Mouse (Mus musculus) kidney, adult 9 months (tissue): ENCODE results near the gene AI661453.
A peak's percentile ranks its signal among the peaks of the same experiment; 100 is the strongest.
"Not testable (repeated sequence)": the region's sequence is repeated elsewhere in the genome, so short reads cannot be mapped to it uniquely, and the experiment has no call there.

Source experiments
- DNase-seq: peaks from one replicate; pipeline ENCODE4 v3.0.0; 2022

Gene AI661453

DNA sequence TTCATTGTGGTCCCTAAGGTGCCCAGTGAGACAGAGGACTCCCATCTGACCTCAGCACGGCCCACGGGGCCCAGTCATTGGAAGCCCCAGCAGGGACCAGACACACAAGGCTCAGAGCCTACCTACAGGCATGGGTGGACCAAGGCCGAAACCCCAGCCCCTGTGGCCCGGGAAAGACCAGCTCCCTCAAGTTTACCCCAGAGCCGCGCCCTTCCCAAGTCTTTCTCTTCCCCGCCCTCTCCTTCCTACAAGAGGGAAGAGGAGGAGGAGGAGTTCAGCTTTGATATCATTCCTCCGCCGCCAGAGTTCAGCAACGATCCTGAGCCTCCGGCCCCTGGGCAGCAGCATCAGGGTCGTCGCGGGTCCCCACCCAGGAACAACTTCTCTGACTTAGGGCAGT is 31.6 kb downstream of the AI661453 start:
- no peak for DNase-seq

DNA sequence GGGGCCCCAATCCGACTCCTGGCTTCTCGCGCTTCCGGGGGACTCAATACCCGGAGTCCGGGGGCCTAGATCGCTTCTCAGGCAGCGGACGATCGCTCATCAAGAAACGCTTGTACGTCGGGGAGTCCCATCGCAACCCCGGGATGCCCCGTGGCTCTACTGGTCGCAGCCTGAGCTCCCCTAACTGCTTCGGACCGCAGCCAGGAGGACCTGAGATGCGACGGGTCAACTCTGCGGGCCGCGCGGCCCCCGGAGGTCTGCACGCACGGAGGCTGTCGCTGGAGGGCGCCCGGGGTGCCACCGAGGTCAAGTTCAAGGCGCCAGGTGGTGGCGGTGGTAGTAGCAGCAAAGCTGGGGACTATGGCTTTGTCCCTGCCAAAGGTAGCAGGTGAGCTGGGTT is 32.1 kb downstream of the AI661453 start:
- DNase-seq, result no peak

DNA sequence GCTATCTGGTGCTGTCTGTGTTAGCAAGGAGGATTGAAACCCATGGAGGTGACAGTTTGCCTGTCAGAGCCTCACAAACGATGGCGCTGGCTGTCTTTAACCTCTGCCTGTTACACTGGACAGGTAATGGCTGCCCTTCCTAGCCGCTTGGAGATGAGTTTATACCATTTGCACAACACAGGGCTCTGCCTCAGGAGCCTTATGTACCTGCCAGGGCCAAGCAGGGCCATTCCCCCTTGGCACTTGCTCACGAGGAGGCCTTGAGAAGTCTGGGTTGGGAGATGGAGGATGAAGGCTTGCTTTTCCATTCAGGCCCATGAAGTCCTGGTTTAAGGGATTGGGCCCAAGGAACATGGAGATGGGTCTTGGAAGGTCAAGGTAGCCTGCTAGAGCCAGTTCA is 33.2 kb downstream of the AI661453 start:
- DNase-seq, result no peak

DNA sequence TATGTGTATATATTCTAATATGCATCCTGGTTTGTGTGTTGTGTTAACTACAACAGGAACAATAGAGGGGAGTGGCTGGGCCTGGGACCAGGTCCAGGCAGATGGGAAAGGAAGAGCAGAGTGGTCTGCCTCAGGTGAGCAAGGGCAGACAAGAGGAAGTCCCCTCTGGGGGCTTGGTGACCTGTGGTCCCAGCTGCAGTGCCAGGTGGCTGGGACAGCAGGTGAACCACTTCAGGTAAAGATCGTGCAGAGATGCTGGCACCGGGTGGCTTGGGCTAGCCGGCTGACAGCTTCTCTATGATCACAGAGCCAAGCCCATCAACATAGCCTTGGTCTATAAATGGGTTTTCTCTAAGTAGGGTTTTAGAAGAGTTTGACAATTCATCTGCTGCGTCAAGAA is 33.7 kb downstream of the AI661453 start:
- DNase-seq, result no peak

DNA sequence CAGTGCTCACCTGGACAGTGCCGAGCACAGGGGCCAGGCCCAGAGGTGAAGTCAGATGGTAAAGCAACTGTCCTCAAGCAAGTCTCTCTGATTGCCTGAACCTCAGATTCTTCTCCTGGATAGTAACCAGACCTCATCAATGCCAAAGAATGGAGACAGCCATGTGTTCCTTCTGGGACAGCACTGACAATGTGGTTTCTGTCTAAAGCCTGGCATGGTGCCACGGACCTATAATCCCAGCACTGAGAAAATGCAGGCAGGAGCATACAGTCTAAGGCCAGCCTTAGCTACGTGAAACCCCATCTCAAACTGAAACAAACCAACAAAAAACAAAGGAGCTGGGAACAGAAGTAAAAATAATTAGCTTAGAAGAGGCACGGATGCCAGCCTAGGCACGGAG is 34.3 kb downstream of the AI661453 start:
- DNase-seq, result no peak

DNA sequence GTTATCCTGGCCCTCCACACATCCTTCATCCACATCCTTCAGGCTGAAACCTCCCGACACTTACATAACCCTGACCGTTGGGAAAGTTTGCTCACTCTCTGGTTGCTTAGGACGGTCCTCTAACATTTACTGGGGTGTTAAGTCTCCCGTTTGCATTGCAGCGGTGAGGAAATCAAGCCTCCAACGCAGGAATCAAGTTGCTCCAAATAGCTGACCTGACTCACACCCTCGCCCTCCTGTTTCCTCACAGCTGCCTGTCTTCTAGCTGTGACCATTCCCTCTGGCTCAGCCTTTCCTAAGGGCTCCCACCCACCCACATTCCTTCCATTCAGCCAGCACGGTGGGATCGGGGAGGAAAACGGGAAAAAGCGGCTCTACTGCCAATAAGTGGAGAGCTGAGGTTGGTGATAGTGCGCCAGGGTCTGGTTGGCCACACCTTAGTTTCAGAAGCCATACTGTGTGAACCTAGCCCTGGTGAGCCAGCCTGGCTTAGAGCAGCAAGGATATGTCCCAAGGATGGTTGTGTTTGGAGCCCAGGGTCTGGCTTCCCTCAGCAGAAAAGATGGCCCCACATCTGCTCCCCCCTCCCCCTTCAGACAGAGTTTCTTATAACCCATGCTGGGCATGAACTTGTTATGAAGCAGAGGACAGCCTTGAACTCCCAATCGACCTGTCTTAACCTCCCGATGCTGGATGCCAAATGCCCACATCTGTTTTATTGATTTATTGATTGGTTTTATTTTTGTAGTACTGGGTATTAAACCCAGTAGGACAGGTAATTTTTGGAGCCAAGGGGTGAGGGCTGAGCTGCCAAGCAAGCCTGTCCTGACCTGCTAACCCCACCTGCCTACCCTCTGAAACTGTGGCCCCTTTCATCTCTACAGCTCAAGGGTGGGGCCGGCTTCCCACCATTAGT is 36.3 kb downstream of the AI661453 start:
- no peak for DNase-seq

DNA sequence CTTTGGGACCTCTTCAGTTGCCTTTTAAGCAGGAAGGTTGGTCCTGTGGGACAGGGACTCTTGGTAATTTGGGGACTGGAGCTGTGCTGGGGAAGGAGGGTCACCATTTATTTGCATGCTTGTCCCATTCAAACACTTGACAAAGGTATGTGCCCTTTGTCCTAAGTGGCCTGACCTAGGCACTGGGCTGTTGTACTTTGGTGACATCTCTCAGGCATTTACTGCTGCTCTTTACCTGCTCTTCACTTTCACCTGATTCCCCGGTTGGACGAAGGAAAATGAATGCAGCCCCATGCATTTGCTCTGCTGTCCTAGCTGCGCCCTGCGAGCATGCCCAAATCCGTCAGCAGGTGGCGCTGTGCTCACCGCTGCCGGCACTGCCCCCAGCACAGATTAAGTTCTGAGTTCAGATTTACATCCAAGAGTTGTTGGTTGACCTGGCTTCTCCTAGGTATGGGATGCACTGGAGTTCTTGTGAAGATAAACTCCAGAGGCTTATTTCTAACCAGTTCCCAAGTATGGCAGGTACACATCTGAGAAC is 37.1 kb downstream of the AI661453 start:
- DNase-seq, result peak; percentile 56

DNA sequence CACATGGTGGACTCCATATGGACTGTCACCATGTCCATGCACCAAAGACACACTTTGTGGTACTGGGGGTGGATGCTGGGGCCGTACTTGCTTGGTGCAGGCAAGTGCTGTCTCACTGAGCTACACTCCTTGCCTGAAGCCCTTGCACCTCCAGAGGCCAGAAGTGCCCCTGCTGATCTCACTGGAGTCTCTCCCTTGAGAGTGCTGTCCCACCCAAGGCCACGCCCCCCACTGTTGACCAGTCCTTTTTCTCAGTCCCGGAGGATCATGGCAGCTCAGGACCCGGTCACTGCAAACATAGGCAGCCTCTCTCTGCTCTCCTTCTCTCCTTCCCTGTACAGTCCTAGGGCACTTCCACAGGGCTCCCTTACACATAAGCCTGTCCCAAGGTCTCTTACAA is 37.8 kb downstream of the AI661453 start:
- no peak for DNase-seq

DNA sequence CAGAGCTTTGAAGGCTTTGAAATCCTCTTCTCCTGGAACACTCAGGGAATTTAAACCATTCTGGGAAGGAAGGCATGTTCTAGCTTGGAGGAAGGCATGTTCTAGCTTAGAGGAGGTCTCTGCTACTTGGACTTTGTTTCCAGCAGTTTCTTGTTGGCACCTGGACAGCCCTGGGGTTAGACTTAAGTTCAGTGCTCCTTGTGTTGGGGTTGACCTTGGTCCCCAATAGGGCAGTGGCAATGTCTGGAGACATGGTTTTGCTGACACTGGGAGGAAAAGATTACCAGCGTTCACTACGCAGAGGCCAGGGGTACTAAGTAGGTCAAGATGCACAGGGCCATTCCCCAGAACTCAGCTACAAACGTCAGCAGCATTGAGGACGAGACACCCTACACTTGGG is 38.8 kb downstream of the AI661453 start:
- peak; percentile 86 for DNase-seq

DNA sequence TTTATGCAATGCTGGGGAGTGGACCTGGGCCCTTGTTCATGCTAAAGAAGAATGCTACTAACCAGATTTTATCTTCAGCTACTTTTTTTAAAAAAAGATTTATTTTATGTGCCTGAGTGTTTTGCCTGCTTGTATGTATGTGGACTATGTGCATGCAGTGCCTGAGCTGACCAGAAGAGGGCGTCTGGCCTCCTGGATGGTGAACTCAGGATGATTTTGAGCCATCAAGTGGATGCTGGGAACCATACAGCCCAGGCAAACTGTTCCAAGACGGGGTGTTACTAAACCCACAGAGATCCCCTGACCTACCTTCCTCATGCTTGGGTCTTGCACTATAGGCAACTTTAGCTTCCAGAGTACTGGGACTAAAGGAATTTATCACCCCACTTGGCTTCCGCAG is 39.3 kb downstream of the AI661453 start:
- no peak for DNase-seq

DNA sequence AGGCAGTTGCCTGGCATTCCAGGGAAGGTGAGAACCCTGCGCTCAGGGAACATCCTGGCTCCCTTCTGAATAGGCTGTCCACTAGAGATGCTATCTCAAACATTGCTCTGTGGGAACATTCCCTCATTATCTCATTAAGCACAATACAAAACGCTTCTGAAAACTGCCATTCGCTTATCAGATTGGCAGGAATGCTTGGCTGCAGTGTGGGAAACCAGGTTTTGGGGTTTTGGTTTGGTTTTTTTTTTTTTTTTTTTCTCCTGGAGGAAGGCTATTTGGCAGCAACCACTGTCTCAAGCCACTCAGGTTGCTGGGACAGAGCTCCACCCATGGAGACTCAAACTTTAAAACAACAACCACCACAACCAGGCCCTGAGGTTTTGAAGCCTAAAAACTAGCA is 43.5 kb downstream of the AI661453 start:
- no peak for DNase-seq

DNA sequence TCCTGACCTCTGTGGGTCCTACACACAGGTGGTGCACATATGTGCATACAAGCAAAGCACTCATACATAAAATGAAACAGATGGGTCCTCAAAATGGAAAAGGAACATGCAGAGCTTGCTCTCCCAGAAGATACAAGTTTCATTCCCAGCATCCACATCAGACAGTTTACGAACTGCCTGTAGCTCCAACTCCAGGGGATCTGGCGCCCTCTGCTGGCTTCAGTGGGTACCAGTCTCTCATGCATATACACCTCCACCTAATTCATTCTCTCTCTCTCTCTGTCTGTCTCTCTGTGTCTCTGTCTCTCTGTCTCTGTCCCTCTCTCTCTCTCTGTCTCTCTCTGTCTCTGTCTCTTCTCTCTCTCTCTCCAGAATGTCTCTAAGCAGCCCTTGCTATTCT is 46.0 kb downstream of the AI661453 start:
- DNase-seq, result peak; percentile 82

DNA sequence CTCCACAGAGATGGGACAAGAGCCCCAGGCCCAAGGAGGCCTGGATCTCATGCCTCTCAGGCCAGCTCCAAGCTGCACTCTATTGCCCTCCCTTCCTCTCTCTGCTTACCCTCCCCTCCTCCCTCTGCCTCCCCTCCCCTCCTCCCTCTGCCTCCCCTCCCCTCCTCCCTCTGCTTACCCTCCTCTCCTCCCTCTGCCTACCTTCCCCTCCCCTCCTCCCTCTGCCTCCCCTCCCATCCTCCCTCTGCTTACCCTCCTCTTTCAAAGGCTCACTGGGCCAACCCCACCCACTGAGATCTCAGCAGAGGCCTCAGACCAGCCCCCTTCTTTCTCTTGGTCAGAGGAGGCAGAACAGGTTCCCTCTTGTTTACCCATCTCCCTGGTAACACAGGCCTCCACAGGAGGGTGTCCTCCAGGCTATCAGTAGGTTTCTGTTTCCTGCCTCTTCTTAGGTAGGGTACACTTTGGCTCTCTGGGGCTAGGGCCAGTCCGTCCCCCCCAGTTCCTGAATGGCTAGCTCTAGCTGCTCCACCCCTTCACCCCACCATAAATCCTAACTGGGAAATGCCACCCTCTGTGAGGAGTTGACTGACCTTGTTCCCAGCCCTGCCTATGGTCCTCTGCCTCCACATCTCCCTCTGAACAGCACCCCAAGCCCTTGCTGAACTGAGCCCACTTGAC is 48.0 kb downstream of the AI661453 start:
- peak; percentile 72 for DNase-seq

DNA sequence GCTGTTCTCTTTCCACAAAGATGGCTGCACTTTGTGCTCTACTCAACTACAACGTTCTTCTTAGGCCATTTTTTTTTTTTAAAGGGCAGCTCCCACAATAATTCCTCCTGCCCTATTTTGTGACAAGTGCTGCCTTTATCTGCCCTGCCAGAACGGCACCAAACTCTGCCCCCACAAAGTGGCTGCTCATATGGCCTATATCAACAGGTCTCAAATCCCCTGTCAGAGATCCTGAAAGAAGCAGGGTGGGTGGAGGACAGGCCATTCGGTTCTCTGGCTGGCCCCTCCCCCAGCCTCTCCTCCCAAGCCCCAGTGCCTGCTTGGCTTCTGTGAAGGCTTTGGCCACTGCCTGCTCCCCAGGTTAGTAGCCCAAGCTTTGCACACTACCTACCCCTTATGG is 48.6 kb downstream of the AI661453 start:
- no peak for DNase-seq

DNA sequence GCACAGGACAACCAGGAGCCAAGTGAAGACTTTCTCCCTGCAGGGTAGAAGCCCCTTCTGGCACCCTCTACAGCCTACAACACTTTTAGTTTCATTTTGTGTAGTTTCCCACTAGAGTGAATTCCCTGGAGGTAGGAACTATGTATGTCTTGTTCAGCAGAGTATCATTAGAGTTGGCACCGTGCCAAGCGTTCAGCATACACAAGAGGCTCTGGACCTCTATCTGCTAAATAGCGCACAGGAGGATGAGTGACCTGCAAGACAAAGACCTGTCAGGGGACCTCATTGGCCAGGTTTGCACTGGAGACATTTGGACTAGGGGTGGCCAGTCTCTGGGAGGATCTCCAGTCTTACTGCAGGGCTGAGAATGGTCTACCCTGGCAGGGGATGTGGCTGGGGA is 49.4 kb downstream of the AI661453 start:
- DNase-seq, result no peak

DNA sequence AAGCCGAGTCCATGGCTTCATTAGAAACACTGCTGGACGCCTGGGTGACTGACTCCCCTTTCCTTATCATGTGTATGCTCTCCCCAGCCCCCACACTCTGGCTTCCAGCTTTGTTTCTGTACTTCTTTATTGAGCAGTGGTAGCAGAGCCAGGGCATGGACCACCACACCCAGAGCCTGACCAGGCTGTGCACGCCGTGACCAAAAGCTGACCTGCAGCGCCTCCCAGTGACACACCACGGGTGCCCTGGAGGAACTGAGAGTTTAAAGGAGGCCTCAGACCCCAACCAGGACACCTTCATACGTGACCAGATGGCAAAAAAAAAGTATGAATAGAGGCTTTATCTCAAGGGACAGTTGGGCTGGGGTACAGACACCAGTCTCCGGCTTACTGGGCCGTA is 54.4 kb downstream of the AI661453 start:
- DNase-seq, result no peak

DNA sequence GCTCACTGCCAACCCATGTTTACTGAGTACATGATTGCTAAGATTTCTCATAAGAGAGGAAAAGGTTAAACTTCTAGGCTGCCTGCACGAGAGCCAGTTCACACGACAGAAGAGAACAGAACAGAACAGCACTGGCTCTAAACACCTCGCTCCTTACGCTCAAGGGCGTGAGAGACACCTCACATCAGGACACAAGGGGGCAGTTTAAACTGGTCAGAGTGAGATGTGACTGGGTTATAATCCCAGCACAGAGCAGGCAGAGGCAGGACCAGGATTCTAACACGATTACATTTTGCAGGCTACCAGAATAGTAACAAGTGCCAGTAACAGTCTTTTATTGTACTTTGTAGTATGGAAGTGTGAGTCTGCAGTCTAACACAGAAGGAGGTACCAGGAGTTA is 56.3 kb downstream of the AI661453 start:
- no peak for DNase-seq

DNA sequence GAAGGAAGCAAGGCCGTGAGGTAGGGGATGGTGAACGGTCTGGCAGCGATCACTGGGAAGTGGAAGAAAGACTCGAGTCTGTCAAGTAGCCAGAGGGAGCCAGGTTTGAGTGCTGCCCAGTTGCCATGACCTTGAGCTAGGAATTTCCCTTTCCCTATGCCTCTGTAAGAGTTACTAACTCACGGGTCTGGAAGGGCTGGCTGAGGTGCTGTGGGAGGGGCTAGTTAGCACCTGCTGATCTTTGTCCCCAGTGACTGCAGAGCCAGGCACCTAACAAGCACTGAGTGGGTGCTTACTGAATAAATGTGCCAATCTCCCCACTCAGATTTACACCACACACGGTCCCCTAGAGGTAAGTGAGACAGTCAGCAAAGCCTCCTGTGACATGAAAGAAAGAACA is 57.2 kb downstream of the AI661453 start:
- DNase-seq, result peak; percentile 78

DNA sequence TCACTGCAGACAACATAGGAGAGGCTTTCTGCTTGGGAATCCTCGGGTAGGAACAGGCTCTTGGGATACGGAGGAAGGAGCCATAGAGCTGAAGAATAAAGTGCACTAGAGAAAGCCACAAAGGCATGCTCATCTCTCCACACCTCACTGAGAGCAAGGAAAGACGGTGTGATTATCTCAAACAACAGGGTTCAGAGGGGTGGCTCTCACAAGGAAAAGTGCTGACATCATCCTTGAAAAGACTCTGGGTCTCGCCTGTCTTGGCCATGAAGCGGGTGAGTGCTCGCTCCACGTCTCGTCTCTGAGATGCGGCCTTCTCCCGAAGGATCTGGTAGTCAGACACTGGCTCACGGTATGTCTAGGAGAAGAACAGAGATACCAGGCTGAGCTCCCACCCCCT is 57.7 kb downstream of the AI661453 start:
- DNase-seq, result no peak

DNA sequence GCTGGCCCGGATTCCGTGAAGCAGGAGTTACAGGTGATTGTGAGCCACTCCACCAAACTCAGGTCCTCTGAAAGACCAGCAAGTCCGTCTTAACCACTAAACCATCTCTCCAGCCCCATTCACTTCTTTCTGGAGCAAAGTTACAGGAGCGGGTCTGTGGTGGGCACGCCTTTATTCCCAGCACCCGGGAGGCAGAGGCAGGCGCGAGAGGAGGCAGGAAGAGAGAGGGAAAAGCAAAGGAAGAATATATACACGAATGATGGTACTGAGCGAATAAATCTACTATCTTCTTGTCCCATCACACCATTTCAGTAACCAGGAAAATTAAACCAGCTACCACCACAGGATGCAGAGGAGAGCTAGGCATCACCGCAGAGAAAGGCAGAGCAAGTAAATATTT is 65.1 kb downstream of the AI661453 start:
- no peak for DNase-seq

DNA sequence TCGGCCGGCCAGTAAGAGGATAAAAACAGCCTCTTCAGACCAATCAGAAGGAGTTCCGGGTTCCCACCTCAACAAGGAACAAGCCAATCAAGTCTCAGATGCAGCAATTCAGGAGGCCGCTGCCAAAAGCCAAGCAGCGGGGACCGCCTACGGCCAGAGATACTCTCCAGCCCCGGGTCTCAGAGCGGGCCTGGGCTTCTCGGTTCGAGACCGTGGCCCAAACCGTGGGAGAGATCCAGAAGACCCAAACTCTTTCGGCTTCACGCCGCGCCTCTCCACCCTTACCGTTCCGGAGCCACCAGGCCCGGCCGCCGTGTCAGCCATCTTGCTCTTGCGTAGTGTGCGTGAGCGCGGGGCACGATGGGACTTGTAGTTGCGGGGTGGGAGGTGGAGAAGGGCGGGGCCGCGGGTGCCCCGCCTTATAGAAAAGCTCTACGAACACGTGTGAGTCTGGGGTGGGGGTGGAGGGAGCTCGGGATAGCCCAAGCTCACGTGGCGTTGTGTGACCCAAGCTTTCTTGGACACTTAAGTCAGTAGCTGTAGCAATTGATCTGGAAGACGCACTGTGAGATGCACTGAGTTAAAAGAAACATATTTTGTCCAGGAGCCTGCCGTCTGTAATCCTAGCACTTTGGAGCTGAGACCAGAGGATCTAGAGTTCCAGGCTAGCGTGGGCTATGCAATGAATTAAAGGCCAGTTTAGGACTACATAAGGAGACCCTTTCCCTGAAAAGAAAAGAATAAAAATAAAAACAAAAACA is 65.7 kb downstream of the AI661453 start, which contains the start of gene Taf8:
TSS of gene Taf8 (minus strand) at position 347 of the 761 bp plus-strand sequence.
- DNase-seq, result peak; percentile 95

DNA sequence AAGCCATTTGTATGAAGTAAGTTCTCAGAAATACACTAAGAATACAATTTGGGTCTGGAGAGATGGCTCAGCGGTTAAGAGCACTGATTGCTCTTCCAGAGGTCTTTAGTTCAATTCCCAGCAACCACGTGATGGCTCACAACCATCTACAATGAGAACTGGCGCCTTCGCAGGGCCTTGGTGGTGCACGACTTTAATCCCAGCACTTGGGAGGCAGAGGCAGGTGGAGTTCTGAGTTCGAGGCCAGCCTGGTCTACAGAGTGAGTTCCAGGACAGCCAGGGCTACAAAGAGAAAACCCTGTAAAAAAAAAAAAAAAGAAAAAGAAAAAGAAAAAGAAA is 66.3 kb downstream of the AI661453 start:
- not testable (repeated sequence) for DNase-seq

DNA sequence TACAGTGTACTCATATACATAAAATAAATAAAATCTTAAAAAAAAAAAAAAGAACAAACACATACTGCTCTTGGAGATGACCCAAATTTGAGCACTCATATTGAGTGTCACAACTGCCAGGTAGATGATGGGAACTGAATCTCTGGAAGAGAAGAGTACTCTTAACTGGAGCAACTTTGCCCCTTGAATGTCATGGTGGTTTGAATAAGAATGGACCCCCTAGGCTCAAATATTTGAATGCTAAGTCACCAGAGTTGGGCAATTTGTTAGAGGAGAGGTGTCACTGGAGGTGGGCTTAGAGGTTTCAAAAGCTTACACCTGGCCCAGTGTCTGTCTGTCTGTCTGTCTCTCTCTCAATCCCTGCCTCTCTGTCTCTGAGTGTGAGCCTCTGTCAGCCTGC is 67.3 kb downstream of the AI661453 start:
- DNase-seq, result no peak
